Mouse (Mus musculus) MEL (cell line): ENCODE data around the gene Ghr. TPM values are rescaled to one million over a fixed set of nuclear protein-coding genes. Genes with fewer than 3 reads are reported as not detected.

Source experiments
- DNase-seq: peaks from one replicate; pipeline ENCODE4 v3.0.0; 2011; ENCODE audit warnings: low read depth, low spot score
- H3K27ac ChIP-seq: 2 replicates; pipeline ENCODE4 v1.5.1; 2012; ENCODE audit warnings: low read depth, mild to moderate bottlenecking, control low read depth, low read length, moderate library complexity; ENCODE audit not compliant: control insufficient read depth
- H3K27me3 ChIP-seq, 2 experiments: fragments of 150-350 bp in 1 of 2; sonication (generic) in 1 of 2; 2 replicates each; pipeline ENCODE4 v1.6.1; 2012; ENCODE audit warnings: low read length in 2 of 2, mild to moderate bottlenecking in 2 of 2, improper control_type of control experiment in 1 of 2, moderate library complexity in 1 of 2; ENCODE audit not compliant: insufficient read depth in 2 of 2, control insufficient read depth in 1 of 2
- H3K36me3 ChIP-seq, 2 experiments: 2 replicates each; pipeline ENCODE4 v1.6.1; 2012 to 2014; ENCODE audit warnings: low read length in 2 of 2, improper control_type of control experiment in 1 of 2, inconsistent platforms in 1 of 2, mild to moderate bottlenecking in 1 of 2; ENCODE audit not compliant: insufficient read depth in 2 of 2, control insufficient read depth in 1 of 2
- H3K4me1 ChIP-seq, 2 experiments: fragments of 150-350 bp in 1 of 2; sonication (generic) in 1 of 2; 2 replicates each; pipeline ENCODE4 v1.6.1; 2012; ENCODE audit warnings: low read length in 2 of 2, improper control_type of control experiment in 1 of 2, mild to moderate bottlenecking in 1 of 2; ENCODE audit not compliant: insufficient read depth in 2 of 2, control insufficient read depth in 1 of 2
- H3K4me3 ChIP-seq, 2 experiments: fragments of 150-350 bp in 1 of 2; sonication (generic) in 1 of 2; 2 replicates each; pipeline ENCODE4 v1.5.1; 2012; ENCODE audit warnings: low read depth in 2 of 2, low read length in 2 of 2, mild to moderate bottlenecking in 2 of 2, moderate library complexity in 2 of 2, control low read depth in 1 of 2, improper control_type of control experiment in 1 of 2; ENCODE audit not compliant: control insufficient read depth in 1 of 2, insufficient read depth in 1 of 2
- H3K79me2 ChIP-seq: 2 replicates; pipeline ENCODE4 v1.6.1; 2012; ENCODE audit warnings: mild to moderate bottlenecking, low read length, moderate library complexity; ENCODE audit not compliant: control insufficient read depth, poor library complexity, insufficient read depth
- H3K9ac ChIP-seq: 2 replicates; pipeline ENCODE4 v1.6.1; 2012; ENCODE audit warnings: low read depth, mild to moderate bottlenecking, control low read depth, low read length, moderate library complexity; ENCODE audit not compliant: control insufficient read depth, poor library complexity, severe bottlenecking
- H3K9me3 ChIP-seq: fragments of 150-350 bp; sonication (generic); replicated peaks from 2 replicates; pipeline ENCODE4 v1.6.1; 2012; ENCODE audit warnings: mild to moderate bottlenecking, low read length, improper control_type of control experiment, moderate library complexity; ENCODE audit not compliant: insufficient read depth
- BHLHE40 ChIP-seq: IDR thresholded peaks from 2 replicates; pipeline ENCODE4 v1.6.1; 2012; ENCODE audit warnings: low read depth, mild to moderate bottlenecking, inconsistent platforms, low read length, improper control_type of control experiment, borderline replicate concordance
- CHD1 ChIP-seq: IDR thresholded peaks from 2 replicates; pipeline ENCODE4 v1.6.1; 2012; ENCODE audit warnings: low read depth, mild to moderate bottlenecking, inconsistent platforms, low read length, improper control_type of control experiment
- E2F4 ChIP-seq: IDR thresholded peaks from 2 replicates; pipeline ENCODE4 v1.6.1; 2011; ENCODE audit warnings: low read depth, low read length, improper control_type of control experiment, borderline replicate concordance
- GABPA ChIP-seq: IDR thresholded peaks from 2 replicates; pipeline ENCODE4 v1.6.1; 2012; ENCODE audit warnings: low read depth, mild to moderate bottlenecking, inconsistent platforms, low read length, improper control_type of control experiment, moderate library complexity
- GATA1 ChIP-seq: IDR thresholded peaks from 2 replicates; pipeline ENCODE4 v1.6.1; 2011; ENCODE audit warnings: low read depth, low read length, improper control_type of control experiment
- JUND ChIP-seq: IDR thresholded peaks from 2 replicates; pipeline ENCODE4 v1.6.1; 2011; ENCODE audit warnings: low read depth, mild to moderate bottlenecking, improper control_type of control experiment, low read length
- KAT2A ChIP-seq: conservative IDR thresholded peaks from 2 replicates; pipeline ENCODE4 v1.6.1; 2012; ENCODE audit warnings: low read depth, low read length, improper control_type of control experiment, inconsistent platforms
- MAZ ChIP-seq: IDR thresholded peaks from 2 replicates; pipeline ENCODE4 v1.6.1; 2012; ENCODE audit warnings: low read depth, mild to moderate bottlenecking, inconsistent platforms, low read length, improper control_type of control experiment
- MEF2A ChIP-seq: IDR thresholded peaks from 2 replicates; pipeline ENCODE4 v1.6.1; 2014; ENCODE audit warnings: low read depth, mild to moderate bottlenecking, inconsistent platforms, low read length, improper control_type of control experiment; ENCODE audit not compliant: poor library complexity, insufficient replicate concordance, severe bottlenecking; ENCODE audit errors: extremely low read depth
- MYB ChIP-seq: IDR thresholded peaks from 2 replicates; pipeline ENCODE4 v1.6.1; 2011; ENCODE audit warnings: mild to moderate bottlenecking, low read depth, low read length, improper control_type of control experiment
- MYC ChIP-seq: IDR thresholded peaks from 2 replicates; pipeline ENCODE4 v1.6.1; 2011; ENCODE audit warnings: low read depth, mild to moderate bottlenecking, low read length, improper control_type of control experiment, moderate library complexity
- NRF1 ChIP-seq: IDR thresholded peaks from 2 replicates; pipeline ENCODE4 v1.6.1; 2014; ENCODE audit warnings: low read depth, mild to moderate bottlenecking, inconsistent platforms, low read length, improper control_type of control experiment, moderate library complexity; ENCODE audit not compliant: poor library complexity, insufficient read depth, severe bottlenecking
- POLR2A ChIP-seq, 2 experiments: IDR thresholded peaks; 2 replicates each; pipeline ENCODE4 v1.6.1; 2011 to 2012; ENCODE audit warnings: low read length in 2 of 2, mild to moderate bottlenecking in 2 of 2, control low read depth in 1 of 2, improper control_type of control experiment in 1 of 2, low read depth in 1 of 2, moderate library complexity in 1 of 2; ENCODE audit not compliant: control insufficient read depth in 1 of 2, insufficient read depth in 1 of 2, poor library complexity in 1 of 2
- POLR2AphosphoS2 ChIP-seq: IDR thresholded peaks from 2 replicates; pipeline ENCODE4 v1.6.1; 2011; ENCODE audit warnings: low read length, improper control_type of control experiment
- POLR2AphosphoS5 ChIP-seq: IDR thresholded peaks from 2 replicates; pipeline ENCODE4 v1.6.1; 2012; ENCODE audit warnings: low read depth, borderline replicate concordance, mild to moderate bottlenecking, inconsistent platforms, low read length, moderate library complexity, mixed read lengths
- RAD21 ChIP-seq: IDR thresholded peaks from 2 replicates; pipeline ENCODE4 v1.6.1; 2011; ENCODE audit warnings: mild to moderate bottlenecking, low read depth, low read length, improper control_type of control experiment
- SIN3A ChIP-seq: IDR thresholded peaks from 2 replicates; pipeline ENCODE4 v1.6.1; 2012; ENCODE audit warnings: low read length, improper control_type of control experiment, inconsistent platforms
- SMC3 ChIP-seq: IDR thresholded peaks from 2 replicates; pipeline ENCODE4 v1.6.1; 2011; ENCODE audit warnings: low read depth, low read length, improper control_type of control experiment
- TCF12 ChIP-seq: IDR thresholded peaks from 2 replicates; pipeline ENCODE4 v1.6.1; 2014; ENCODE audit warnings: low read depth, mild to moderate bottlenecking, inconsistent platforms, low read length, improper control_type of control experiment, moderate library complexity
- UBTF ChIP-seq: IDR thresholded peaks from 2 replicates; pipeline ENCODE4 v1.6.1; 2012; ENCODE audit warnings: low read depth, mild to moderate bottlenecking, inconsistent platforms, low read length, improper control_type of control experiment, moderate library complexity, borderline replicate concordance; ENCODE audit not compliant: insufficient read depth
- USF1 ChIP-seq: IDR thresholded peaks from 2 replicates; pipeline ENCODE4 v1.6.1; 2014; ENCODE audit warnings: low read depth, mild to moderate bottlenecking, inconsistent platforms, low read length, improper control_type of control experiment, moderate library complexity
- USF2 ChIP-seq, 2 experiments: IDR thresholded peaks; 2 replicates each; pipeline ENCODE4 v1.6.1; 2011 to 2012; ENCODE audit warnings: improper control_type of control experiment in 2 of 2, low read length in 2 of 2, borderline replicate concordance in 1 of 2, inconsistent platforms in 1 of 2, low read depth in 1 of 2, mild to moderate bottlenecking in 1 of 2; ENCODE audit not compliant: insufficient read depth in 1 of 2
- ZKSCAN1 ChIP-seq: IDR thresholded peaks from 2 replicates; pipeline ENCODE4 v1.6.1; 2012; ENCODE audit warnings: low read depth, mild to moderate bottlenecking, inconsistent platforms, low read length, improper control_type of control experiment, moderate library complexity
- ZNF384 ChIP-seq: IDR thresholded peaks from 2 replicates; pipeline ENCODE4 v1.6.1; 2012; ENCODE audit warnings: low read depth, mild to moderate bottlenecking, inconsistent platforms, low read length, improper control_type of control experiment
- polyA plus RNA-seq, 2 experiments: library from polyadenylated mRNA; stranded (reverse) in 1 of 2; unstranded in 1 of 2; fragments of >175 nt in 1 of 2; fragments of >200 nt in 1 of 2; gene quantifications; 2 replicates each; pipeline versions ENCODE4 v1.2.1 to v1.2.4; 2012; ENCODE audit warnings: low replicate concordance in 2 of 2, low read depth in 1 of 2; ENCODE audit not compliant: insufficient read length in 2 of 2, insufficient read depth in 1 of 2, missing spikeins in 1 of 2
- total RNA-seq: library from RNA; depleted of rRNA; stranded (reverse); fragments of 300-350 nt; gene quantifications from 2 replicates; pipeline ENCODE4 v1.2.3, GENCODE M21; 2012

Gene Ghr
- total and polyA plus RNA-seq, 3 experiments = 0.07 TPM; not detected in 2

DNA sequence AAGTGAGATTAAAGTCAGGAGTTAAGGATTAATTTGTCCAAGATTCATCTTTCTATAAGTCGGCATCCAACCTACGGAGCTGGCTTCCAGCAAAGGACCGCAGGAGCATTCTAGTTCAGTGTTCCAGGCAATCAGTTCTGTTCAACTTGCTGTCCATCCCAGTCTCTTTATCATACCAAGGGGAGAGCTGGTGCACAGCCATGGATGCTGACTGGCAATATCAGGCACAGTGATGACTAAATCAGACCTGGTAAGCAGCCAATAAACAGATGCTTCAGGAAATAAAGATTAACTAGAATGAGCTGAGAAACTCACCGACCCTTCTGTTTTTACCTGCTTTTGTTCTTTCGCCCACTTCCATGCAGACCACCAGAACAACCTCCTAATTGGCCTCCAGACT is 154.3 kb downstream of the Ghr start:
- Histone ChIP-seq H3K27ac (no peak overlapping the region), H3K4me3 (no peak overlapping the region), H3K9ac (no peak overlapping the region), H3K9me3 (no peaks in the 10 kb centered on the region), H3K4me1 (no peaks in the 10 kb centered on the region), H3K27me3 (no peaks in the 10 kb centered on the region), H3K36me3 (no peaks in the 10 kb centered on the region), H3K79me2 (no peaks in the 10 kb centered on the region)
- DNase-seq = no peak
- TF ChIP-seq MEF2A (no peak), MYB (no peak), GATA1 (no peak), CHD1 (no peak), BHLHE40 (no peak), JUND (no peak), POLR2AphosphoS2 (no peak), USF1 (no peak), TCF12 (no peak), GABPA (no peak), RAD21 (no peak), E2F4 (no peak), UBTF (no peak), SIN3A (no peak), MAZ (no peak), MYC (no peak), KAT2A (no peak), USF2 (IDR thresholded peaks at IDR 0.05; ENCODE audit: borderline replicate concordance in 1 of 2, insufficient read depth in 1 of 2, low read depth in 1 of 2, low read length in 2 of 2) (no peak), ZNF384 (no peak), SMC3 (no peak)
- TF ChIP-seq, all 39 proteins: peak for 0

DNA sequence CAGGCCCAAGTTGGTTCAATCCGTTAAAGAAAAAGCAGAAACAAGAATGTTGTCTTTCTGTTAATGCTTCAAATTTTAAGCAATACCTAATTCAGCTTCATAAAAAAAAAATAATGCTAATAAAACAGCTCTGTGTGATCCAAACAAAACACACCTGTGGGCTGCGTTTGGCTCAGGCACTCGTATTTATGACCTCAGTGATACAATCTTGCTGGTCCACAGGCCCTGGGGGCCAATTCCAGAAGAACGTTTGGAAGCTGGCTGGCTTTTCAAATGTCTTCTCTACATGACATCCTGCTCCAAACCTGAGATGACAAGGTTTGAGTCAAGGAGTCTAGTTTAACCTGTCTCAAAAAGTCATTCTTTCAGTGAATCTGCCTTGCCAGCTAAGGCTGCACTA is 156.9 kb downstream of the Ghr start:
- H3K4me3 ChIP-seq = no peak overlapping the region
- H3K79me2 ChIP-seq = no peaks in the 10 kb centered on the region
- no peaks in the 10 kb centered on the region for H3K36me3 ChIP-seq
- no peak for DNase-seq
- no peak overlapping the region for H3K9ac ChIP-seq
- TF ChIP-seq RAD21 = no peak
- TF ChIP-seq POLR2A (IDR thresholded peaks at IDR 0.05; ENCODE audit: control insufficient read depth in 1 of 2, insufficient read depth in 1 of 2, low read depth in 1 of 2, low read length in 2 of 2, poor library complexity in 1 of 2) = no peak
- TF ChIP-seq NRF1 = no peak
- no peak for TF ChIP-seq SIN3A
- TF ChIP-seq POLR2AphosphoS5 = no peak
- TF ChIP-seq KAT2A = no peak
- TF ChIP-seq ZKSCAN1 = no peak
- no peak for TF ChIP-seq SMC3
- no peak for TF ChIP-seq MYC
- H3K9me3 ChIP-seq = no peaks in the 10 kb centered on the region
- no peaks in the 10 kb centered on the region for H3K27me3 ChIP-seq
- H3K27ac ChIP-seq = no peak overlapping the region
- no peaks in the 10 kb centered on the region for H3K4me1 ChIP-seq
